Mouse (Mus musculus): ENCODE results near the gene Phactr3.

DNA sequence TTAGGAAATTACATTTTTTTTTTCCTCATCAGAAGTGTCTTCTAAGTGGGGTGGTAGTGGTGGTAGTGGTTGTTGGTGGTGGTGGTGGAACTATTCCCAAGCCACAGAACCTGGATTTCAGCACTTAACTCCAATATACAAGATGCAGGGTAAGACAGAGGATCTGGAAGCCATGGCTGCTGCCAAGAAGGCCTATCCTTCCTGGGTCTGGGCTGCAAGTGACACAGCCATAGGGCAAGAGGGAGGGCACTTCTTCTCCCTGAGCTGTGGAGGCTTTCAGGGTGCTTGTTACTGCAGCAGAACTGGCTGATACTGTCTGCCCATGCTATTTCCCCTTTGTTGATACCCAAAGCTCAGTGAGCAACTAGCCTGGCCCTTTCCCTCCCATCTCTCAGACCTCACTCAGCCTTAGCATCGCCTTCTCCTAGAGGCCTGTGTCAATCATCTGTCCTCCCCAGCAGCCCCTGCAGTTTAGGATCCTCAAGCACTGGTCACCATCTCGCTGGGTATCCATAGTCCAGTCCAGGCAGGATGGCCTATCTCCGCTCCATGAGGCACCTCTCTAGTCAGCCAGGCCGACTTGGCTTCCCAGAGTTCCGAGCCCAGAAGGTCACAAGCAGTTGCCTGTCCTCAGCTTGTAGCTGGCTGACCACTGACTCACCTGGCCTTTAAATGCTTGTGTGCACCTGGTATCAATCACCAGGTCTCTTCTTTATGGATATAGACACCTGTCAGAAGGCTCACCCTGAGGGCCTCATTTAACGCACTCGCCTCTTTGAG, 7.5 kb downstream of the Phactr3 start:
- no peak for TF ChIP-seq CTCF (IDR thresholded peaks at IDR 0.05; ENCODE audit: low read depth, low read length)
- no peak for TF ChIP-seq POLR2A (IDR thresholded peaks at IDR 0.05; ENCODE audit: insufficient read depth, low read length)

Measured in ES-Bruce4 (cell line).